12 mouse cellular contexts compared by ENCODE assay signal in the genomic region with DNA sequence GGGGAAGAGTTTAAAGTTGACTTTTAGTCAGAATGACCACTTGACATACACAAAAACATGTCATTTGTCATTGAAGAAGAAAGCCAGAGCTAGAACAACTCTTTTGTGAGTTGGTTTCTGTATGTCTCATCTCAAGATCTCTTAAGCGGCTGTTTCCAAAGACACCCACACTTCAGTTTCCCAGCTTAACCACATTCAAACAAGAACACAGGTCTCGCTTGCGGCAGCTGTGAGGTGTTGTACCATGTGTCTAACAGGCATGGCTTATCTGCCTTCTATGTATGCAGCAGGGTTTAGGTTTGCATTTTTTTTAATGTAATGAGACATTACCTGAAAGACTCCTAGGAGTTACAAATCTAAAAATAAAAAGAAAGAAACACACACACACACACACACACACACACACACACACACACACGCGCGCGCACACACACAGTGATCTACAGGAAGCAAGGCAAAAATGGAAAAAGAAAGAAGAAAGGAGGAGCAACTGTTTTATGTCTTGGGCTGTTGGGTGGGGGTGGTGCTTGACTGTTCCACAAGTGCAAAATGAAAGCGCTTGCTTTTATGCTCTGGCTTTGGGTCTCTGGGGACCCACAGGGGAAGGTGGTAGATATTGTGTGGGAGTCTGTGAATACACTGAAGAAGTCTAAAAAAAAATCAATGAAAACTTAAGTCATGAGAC.
DNase-seq lines count a peak whose midpoint lies in the region; ATAC-seq lines count a peak whose summit lies in the region.
"Had no signal": no experiment of that assay in that cellular context is flagged by ENCODE, and none has a peak within 500 bp of the region (broad histone marks: within the 10 kb centered on the region; RNA-seq: fewer than 3 reads in every experiment).

No protein-coding gene starts in this region.

- no peak overlapping the region for H3K9ac ChIP-seq in hindbrain, embryonic 11.5 days (ENCODE audit: low read depth, low read length)
- H3K9ac ChIP-seq: forebrain, postnatal 0 days; hindbrain, embryonic 13.5 days; limb, embryonic 15.5 days had no signal

- no peaks in the 10 kb centered on the region for H3K36me3 ChIP-seq in hindbrain, embryonic 11.5 days (ENCODE audit: control insufficient read depth, insufficient read depth, low read length)
- H3K36me3 ChIP-seq: hindbrain, embryonic 13.5 days; limb, embryonic 15.5 days had no signal

- H3K27me3 ChIP-seq in hindbrain, embryonic 11.5 days (ENCODE audit: control insufficient read depth, insufficient read depth, low read length): no peaks in the 10 kb centered on the region
- H3K27me3 ChIP-seq: hindbrain, embryonic 13.5 days; limb, embryonic 15.5 days had no signal

- peak; percentile 61 to 65 for DNase-seq in B cell, adult 2 months
- peak; percentile 19 to 41 for DNase-seq in CD8-positive naive resting alpha-beta T cell, adult 2 months (ENCODE audit: low read depth in 2 of 2, low spot score in 2 of 2)
- DNase-seq in thymus, adult 18-20 months: peak; percentile 25 to 71
- no peak for DNase-seq in urinary bladder, postnatal 4 days (ENCODE audit: low spot score in 2 of 2)
- no peak for DNase-seq in left cerebral cortex, postnatal 10 days (ENCODE audit: extremely low spot score in 1 of 2, low spot score in 2 of 2)
- no peak for DNase-seq in hindbrain, embryonic 11.5 days (ENCODE audit: low spot score)
- DNase-seq: cerebellum, postnatal 36 days; forebrain, postnatal 0 days; layer of hippocampus, adult 9-11 months had no signal

- H3K4me1 ChIP-seq in hindbrain, embryonic 11.5 days (replicated peaks; ENCODE audit: control insufficient read depth, insufficient read depth, low read length): no peaks in the 10 kb centered on the region
- H3K4me1 ChIP-seq: hindbrain, embryonic 13.5 days; limb, embryonic 15.5 days had no signal

- H3K4me2 ChIP-seq in hindbrain, embryonic 11.5 days (replicated peaks; ENCODE audit: low read depth, low read length): no peak overlapping the region
- H3K4me2 ChIP-seq: hindbrain, embryonic 13.5 days; limb, embryonic 15.5 days had no signal

- WGBS in hindbrain, embryonic 11.5 days: 93% methylated on average over 8 of the region's 8 CpGs

- intact Hi-C loops in left cerebral cortex, postnatal 10 days (cut with DNase I): no loop called here

- H3K4me3 ChIP-seq in hindbrain, embryonic 11.5 days (ENCODE audit: low read depth, low read length): no peak overlapping the region
- H3K4me3 ChIP-seq: hindbrain, embryonic 13.5 days; limb, embryonic 15.5 days had no signal

- no peak overlapping the region for H3K27ac ChIP-seq in hindbrain, embryonic 11.5 days (ENCODE audit: low read depth, low read length)
- H3K27ac ChIP-seq: hindbrain, embryonic 13.5 days; limb, embryonic 15.5 days had no signal

- H3K9me3 ChIP-seq in hindbrain, embryonic 11.5 days (ENCODE audit: control insufficient read depth, low read length): no peaks in the 10 kb centered on the region
- H3K9me3 ChIP-seq: hindbrain, embryonic 13.5 days; limb, embryonic 15.5 days had no signal

- peak; percentile 66 for ATAC-seq in megakaryocyte progenitor cell, adult 5-6 weeks (replicated peaks; ENCODE audit: poor library complexity)
- no peak for ATAC-seq in hindbrain, embryonic 11.5 days (ENCODE audit: low FRiP score)
- ATAC-seq: forebrain, postnatal 0 days had no signal

Comparison
In these comparisons a context has a peak if more than half of its experiments do, and no peak if none do; other contexts are left out.
1. DNase-seq: peak in B cell, adult 2 months (2 of 2), CD8-positive naive resting alpha-beta T cell, adult 2 months (2 of 2) and thymus, adult 18-20 months (2 of 2); none in urinary bladder, postnatal 4 days (0 of 2), left cerebral cortex, postnatal 10 days (0 of 2) and hindbrain, embryonic 11.5 days (single experiment).